Mouse (Mus musculus) G1E (cell line): Measurements from ENCODE around the gene Gm11011.

Source experiments
- CTCF ChIP-seq: IDR thresholded peaks from 2 replicates; pipeline ENCODE4 v1.5.1; 2012; ENCODE audit warnings: low read depth, low read length, inconsistent platforms, mixed read lengths
- GATA2 ChIP-seq: IDR thresholded peaks from 2 replicates; pipeline ENCODE4 v1.6.1; 2012; ENCODE audit warnings: low read depth, low read length, inconsistent platforms, borderline replicate concordance
- POLR2AphosphoS5 ChIP-seq: IDR thresholded peaks from 2 replicates; pipeline ENCODE4 v1.6.1; 2012; ENCODE audit warnings: low read depth, low read length, inconsistent platforms; ENCODE audit not compliant: insufficient replicate concordance
- TAL1 ChIP-seq: conservative IDR thresholded peaks from 2 replicates; pipeline ENCODE4 v1.6.1; 2012; ENCODE audit warnings: low read depth, low read length, inconsistent platforms, mixed read lengths

GRCm38 (mm10) chr2:169609956-169610355 is 22.4 kb upstream of the Gm11011 start:
- TF ChIP-seq CTCF (no peak), POLR2AphosphoS5 (no peak), GATA2 (no peak), TAL1 (no peak)
